Mouse (Mus musculus) left cerebral cortex, adult 2 months (tissue): ENCODE data around the gene Maats1. TPM values are rescaled to one million over a fixed set of nuclear protein-coding genes. Genes with fewer than 3 reads are reported as not detected.
A peak's percentile ranks its signal among the peaks of the same experiment; 100 is the strongest.

Source experiments
- DNase-seq, 2 experiments: peaks; one replicate each; pipeline ENCODE4 v3.0.0; 2021 to 2022; ENCODE audit warnings: low spot score in 2 of 2, mixed read lengths in 1 of 2; ENCODE audit errors: extremely low spot score in 1 of 2
- H3K27ac ChIP-seq: fragments of 200-600 bp; 2 replicates; pipeline ENCODE4 v1.8.1; 2022
- H3K4me3 ChIP-seq: fragments of 200-600 bp; 2 replicates; pipeline ENCODE4 v1.8.1; 2022
- CTCF ChIP-seq: fragments of 200-600 bp; IDR thresholded peaks from 2 replicates; pipeline ENCODE4 v1.8.1; 2022; ENCODE audit warnings: antibody characterized with exemption, mild to moderate bottlenecking, moderate library complexity
- intact Hi-C: fragments of 180-260 bp; cut with DNase I; formaldehyde crosslinking; loops from one replicate; pipeline ENCODE4 v1.15.1; 2025
- total RNA-seq, 2 experiments: library from RNA; stranded (reverse); gene quantifications; 2 replicates each; pipeline ENCODE4 v1.2.3; 2021

The Maats1 gene
- total RNA-seq, 2 experiments from 2014 or later: 1.2 to 1.6 TPM

DNA sequence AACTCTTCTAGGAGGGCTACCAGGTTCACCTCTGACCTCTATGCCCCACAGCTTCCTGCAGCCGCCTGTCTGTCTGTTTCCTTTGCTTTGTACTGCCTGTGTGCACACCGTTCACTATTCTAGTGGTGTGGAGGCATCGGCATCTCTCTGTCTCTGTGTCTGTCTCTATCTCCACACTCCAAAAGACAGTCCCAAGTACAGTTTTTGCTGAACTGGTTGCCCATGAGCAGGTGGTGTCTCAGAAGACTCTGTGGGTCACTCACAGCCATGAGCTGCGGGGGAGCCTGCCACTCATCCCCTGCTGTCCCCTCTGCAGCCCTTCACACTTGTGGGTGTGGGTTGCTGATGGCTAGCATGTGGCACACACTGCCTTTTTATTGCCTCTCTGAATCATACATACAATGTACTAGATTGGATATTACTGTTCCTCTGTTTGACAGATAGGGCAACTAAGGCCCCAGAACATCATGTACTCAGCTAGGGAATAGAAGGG lies 28.1 kb upstream of the Maats1 start:
- Histone ChIP-seq H3K27ac (no peak overlapping the region), H3K4me3 (no peak overlapping the region)
- no peak for TF ChIP-seq CTCF
- DNase-seq: no peak
- intact Hi-C loops: loop anchor here (5.0 kb wide), 1 partner anchor 383 kb away; no protein-coding TSS in a partner anchor

GRCm38 (mm10) chr16:38369431-38369830 lies 27.5 kb upstream of the Maats1 start:
- intact Hi-C loops: loop anchor here (5.0 kb wide), 1 partner anchor 382 kb away; no protein-coding TSS in a partner anchor
- Histone ChIP-seq H3K4me3 (no peak overlapping the region), H3K27ac (no peak overlapping the region)
- no peak for TF ChIP-seq CTCF
- DNase-seq: no peak

DNA sequence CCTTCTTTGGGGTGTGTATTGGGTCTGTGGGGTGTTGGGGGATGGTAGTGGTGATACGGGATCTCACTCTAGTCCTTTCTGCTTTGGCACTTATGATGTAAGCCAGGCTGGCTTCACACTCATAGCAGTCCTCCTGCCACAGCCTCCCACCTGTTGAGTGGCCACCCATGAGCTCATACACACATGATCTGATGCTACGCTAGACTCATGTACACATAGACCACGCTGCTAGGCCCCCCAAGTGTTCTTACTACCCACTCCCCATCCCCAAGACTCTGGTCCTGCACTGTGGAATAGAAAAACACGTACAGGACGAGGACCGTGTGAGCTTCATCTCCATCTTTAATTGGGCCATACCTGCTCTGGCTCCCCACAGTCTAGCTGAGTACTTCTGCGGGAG lies 27.1 kb upstream of the Maats1 start:
- Histone ChIP-seq H3K27ac (no peak overlapping the region), H3K4me3 (no peak overlapping the region)
- intact Hi-C loops: loop anchor here (5.0 kb wide), 1 partner anchor 382 kb away; no protein-coding TSS in a partner anchor
- TF ChIP-seq CTCF: no peak
- DNase-seq: no peak

DNA sequence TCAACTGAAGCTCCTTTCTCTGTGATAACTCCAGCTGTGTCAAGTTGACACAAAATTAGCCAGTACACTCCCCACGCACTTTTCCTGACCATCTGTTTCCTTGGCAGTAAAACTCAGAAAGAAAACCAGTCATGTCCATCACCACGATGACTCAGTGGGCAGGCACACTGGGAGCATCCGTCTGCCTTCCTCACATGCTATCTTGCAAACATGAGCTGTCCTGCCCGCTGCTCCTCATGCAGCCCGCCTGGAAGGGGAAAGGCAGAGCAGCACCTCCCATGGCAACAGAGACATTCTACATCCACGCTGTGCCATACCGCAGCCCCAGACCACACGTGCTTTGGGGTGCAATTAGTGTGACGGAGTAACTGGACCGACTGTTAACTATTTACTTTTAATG lies 26.4 kb upstream of the Maats1 start:
- DNase-seq: peak; percentile 67 to 78
- Histone ChIP-seq H3K4me3 (no peak overlapping the region), H3K27ac (peak overlapping the region; percentile 63)
- intact Hi-C loops: loop anchor here (5.0 kb wide), 1 partner anchor 381 kb away; no protein-coding TSS in a partner anchor
- TF ChIP-seq CTCF: no peak

DNA sequence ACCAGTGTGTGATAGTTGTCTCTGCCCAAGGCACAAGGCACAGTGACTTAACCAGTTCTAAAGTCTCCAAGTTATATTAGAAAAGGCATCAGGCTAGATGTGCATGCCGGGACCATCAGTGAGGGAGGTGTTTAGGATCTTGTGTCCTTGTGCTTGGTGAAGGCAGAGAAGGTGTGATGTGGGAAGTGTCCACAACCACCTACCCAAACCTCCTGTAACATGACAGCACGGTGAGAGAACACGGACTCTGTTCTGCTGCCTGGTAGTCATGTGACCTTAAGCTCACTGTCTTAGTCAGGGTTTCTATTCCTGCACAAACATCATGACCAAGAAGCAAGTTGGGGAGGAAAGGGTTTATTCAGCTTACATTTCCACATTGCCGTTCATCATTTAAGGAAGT lies 24.3 kb upstream of the Maats1 start:
- intact Hi-C loops: loop anchor here (5.0 kb wide), 1 partner anchor 379 kb away; no protein-coding TSS in a partner anchor
- no peak overlapping the region for H3K4me3 ChIP-seq
- no peak for TF ChIP-seq CTCF
- no peak overlapping the region for H3K27ac ChIP-seq
- no peak for DNase-seq

DNA sequence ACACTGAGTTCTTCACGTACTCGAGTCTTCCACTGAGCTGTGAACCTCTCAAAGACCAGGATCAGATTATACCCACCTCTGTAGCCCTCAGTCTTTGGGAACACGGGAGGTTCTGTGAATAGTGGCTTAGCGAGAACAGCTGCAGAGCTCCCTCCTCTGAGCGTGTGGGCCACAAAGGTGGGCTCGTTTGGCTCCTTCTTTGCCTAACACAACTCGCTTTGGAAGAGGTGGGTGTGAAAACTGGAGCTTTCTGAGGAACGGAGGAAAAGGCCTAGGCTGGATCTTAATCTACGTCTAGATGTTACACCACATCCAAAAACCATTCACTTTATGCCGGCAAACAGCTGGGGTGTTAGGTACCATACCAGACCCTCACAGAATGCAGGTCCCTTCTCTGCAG lies 23.4 kb upstream of the Maats1 start:
- no peak for TF ChIP-seq CTCF
- Histone ChIP-seq H3K27ac (peak overlapping the region; percentile 44), H3K4me3 (no peak overlapping the region)
- intact Hi-C loops: loop anchor here (5.0 kb wide), 1 partner anchor 378 kb away; no protein-coding TSS in a partner anchor
- peak in 1 of 2 experiments; percentile 37 for DNase-seq

GRCm38 (mm10) chr16:38363657-38364056 lies 21.7 kb upstream of the Maats1 start:
- Histone ChIP-seq H3K4me3 (no peak overlapping the region), H3K27ac (no peak overlapping the region)
- intact Hi-C loops: no loop called here
- DNase-seq: no peak
- no peak for TF ChIP-seq CTCF

DNA sequence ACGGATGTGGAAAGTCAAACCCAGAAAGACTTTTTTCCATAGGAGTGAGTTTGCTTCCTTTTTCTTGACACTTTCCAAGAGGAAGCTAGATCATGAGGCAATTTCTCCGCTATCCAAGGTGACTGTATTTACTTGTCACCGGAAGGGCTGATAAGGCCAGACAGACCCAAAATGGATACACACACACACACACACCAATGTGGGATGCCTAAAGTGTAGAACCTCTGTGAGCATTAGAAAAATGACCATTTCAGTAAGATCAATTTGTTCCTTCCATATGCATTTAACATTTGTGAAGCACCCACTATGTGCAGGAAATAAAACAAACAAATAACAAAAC lies 21.3 kb upstream of the Maats1 start:
- Histone ChIP-seq H3K4me3 (no peak overlapping the region), H3K27ac (no peak overlapping the region)
- no peak for DNase-seq
- intact Hi-C loops: no loop called here
- no peak for TF ChIP-seq CTCF

DNA sequence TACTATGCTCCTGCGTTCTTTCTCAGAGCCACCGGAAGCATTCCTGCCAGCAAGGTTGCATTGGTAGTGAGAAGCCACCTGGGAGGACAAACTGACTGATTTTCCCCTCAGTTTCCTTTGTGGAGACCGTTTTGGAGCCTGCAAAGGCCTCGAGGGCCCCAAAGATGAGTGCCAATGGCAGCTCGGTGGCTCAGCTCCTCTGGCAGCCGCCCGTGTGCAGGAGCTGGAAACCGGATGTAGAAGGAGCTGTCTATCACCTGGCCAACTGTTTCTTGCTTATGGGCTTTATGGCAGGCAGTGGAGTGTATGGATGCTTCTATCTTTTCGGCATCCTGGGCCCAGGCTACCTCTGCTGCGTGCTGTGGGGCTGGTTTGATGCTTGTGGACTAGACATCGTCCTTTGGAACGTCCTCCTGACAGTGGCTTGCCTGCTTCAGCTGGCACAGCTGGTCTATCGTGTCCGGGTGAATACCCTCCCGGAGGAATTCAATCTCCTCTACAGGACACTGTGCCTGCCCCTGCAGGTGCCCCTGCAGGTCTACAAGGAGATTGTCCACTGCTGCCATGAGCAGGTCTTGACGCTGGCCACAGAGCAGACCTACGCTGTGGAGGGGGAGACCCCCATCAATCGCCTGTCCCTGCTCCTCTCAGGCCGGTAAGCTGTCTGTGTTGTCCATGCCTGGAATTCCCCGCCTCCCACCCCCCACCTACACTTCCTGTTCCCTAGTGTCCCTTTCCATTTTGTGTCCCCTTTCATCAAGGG lies 20.7 kb upstream of the Maats1 start:
- intact Hi-C loops: no loop called here
- TF ChIP-seq CTCF: no peak
- no peak overlapping the region for H3K27ac ChIP-seq
- no peak overlapping the region for H3K4me3 ChIP-seq
- DNase-seq: no peak

- Histone ChIP-seq H3K27ac (no peak within 1 kb of the TSS), H3K4me3 (no peak within 1 kb of the TSS)
- no peak for TF ChIP-seq CTCF
- intact Hi-C loops: no loop called here
- no peak for DNase-seq
These were observed 20.0 kb upstream of the Maats1 start, which contains the start of gene Popdc2 for GRCm38 (mm10) chr16:38361933-38362332. TSS of gene Popdc2 (plus strand) at chr16:38362209.

DNA sequence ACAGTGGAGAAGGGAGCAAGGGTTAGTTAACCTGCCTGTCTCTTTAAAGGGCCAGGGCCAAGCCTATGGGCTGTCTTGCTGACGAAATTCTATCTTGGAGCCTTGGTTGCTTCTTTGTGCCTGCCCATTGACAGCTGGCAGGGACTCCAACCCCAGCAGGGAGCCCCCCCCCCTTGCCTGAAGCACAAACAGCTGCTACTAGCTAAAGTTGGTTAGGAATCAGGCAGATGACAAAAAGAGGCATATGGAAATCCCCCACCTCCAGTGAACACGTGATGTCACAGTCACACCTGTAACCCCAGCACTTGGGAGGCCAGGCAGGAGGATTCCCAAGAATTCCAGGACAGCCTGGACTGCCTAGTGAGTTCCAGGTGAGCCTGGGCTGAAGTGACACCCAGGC lies 18.4 kb upstream of the Maats1 start:
- Histone ChIP-seq H3K4me3 (no peak overlapping the region), H3K27ac (no peak overlapping the region)
- no peak for TF ChIP-seq CTCF
- DNase-seq: no peak
- intact Hi-C loops: no loop called here

DNA sequence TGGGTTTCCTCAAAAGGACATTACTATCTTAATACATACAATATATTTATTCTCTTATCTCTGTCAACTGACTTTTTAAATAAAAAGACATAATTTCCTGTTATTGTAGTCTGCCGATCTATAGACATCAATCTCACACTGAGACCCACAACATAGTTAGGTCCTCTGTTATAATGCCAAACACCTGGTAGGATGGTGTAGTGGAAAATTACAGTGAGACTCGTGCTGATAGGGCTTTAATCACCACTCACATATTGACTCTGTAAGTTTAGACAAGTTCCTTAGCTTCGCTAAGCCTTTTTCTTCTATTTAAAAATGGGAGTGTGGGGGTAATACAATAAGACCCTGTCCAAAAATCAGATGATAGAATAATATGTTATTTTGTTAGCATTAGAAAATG lies 17.9 kb upstream of the Maats1 start:
- Histone ChIP-seq H3K27ac (no peak overlapping the region), H3K4me3 (no peak overlapping the region)
- intact Hi-C loops: no loop called here
- TF ChIP-seq CTCF: no peak
- no peak for DNase-seq

GRCm38 (mm10) chr16:38359241-38359640 lies 17.3 kb upstream of the Maats1 start:
- H3K27ac ChIP-seq: no peak overlapping the region
- intact Hi-C loops: no loop called here
- H3K4me3 ChIP-seq: no peak overlapping the region
- no peak for TF ChIP-seq CTCF
- DNase-seq: no peak
